Mouse (Mus musculus) erythroblast, adult 5-6 weeks (primary cell): ENCODE measurements around the gene Gpd1. TPM values are rescaled to one million over a fixed set of nuclear protein-coding genes. Genes with fewer than 3 reads are reported as not detected.
"Not testable (repeated sequence)": the region's sequence is repeated elsewhere in the genome, so short reads cannot be mapped to it uniquely, and the experiment has no call there.

Source experiments
- ATAC-seq: replicated peaks from 2 replicates; pipeline ENCODE4 v1.8.0; 2016; ENCODE audit warnings: moderate number of reproducible peaks, mild to moderate bottlenecking, moderate TSS enrichment, inconsistent platforms; ENCODE audit not compliant: poor library complexity, low FRiP score, severe bottlenecking
- total RNA-seq, 2 experiments: library from RNA; stranded (forward) in 1 of 2; stranded (reverse) in 1 of 2; fragments of 150-400 nt in 1 of 2; fragments of 200-764, 138-1000 nt in 1 of 2; gene quantifications; 2 replicates each; pipeline versions ENCODE4 v1.2.3 to v1.2.4; 2015 to 2017; ENCODE audit warnings: low replicate concordance in 2 of 2

The Gpd1 gene
- total RNA-seq, 2 experiments from 2014 or later: 0.19 to 3.6 TPM

DNA sequence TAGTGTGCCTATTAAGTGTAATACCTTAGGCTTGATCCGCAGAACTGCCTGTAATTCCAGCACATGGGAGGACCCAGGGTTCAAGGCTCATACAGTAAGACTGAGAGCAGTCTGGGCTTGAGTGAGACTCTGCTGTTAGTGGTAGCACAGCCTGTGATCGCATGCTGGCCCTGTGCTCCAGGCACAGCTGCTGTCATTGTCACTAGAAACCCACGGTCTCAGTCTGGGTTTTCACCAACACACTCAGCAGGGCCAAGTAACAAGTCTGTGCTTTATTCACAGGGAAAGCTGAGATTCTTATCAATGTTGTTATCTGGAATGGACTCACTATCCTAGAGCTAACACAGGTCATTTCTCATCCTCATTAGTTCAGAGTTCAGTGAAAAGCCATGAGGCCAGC lies 36.9 kb downstream of the Gpd1 start:
- no peak for ATAC-seq

DNA sequence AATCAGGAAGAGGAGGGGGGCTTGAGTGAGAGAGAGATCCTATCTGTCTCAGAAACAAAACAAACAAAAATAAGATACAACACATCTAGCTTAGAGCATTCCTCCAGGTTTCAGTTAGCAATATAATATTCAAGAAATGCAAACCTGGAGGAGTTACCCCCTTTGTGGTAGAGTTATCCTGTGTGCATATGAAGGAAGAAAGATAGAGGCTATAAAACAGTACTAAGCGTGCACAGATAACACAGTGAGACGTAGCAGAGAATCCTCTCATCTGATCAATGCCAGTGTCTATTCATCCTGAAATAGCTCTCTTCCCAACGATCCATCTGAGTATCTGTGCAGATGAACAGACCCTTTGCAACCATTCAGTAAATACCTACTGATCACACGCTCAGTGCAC lies 50.2 kb downstream of the Gpd1 start:
- ATAC-seq: no peak

DNA sequence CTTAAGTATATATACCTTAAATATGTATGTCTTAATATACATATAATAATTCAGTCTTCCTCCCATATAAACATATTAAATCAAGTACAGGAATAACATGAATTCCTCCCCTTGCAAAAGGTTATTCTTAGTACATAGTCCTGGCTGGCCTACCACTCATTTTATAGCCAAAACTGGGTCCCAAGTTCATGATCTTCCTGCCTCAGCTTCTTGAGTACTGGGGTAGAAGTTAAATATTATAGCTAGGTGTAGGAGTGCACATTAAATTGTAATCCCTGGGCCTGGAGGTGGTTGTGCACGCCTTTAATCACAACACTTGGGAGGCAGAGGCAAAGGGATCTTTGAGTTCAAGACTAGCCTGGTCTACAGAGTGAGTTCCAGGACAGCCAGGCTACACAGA lies 51.4 kb downstream of the Gpd1 start:
- no peak for ATAC-seq

DNA sequence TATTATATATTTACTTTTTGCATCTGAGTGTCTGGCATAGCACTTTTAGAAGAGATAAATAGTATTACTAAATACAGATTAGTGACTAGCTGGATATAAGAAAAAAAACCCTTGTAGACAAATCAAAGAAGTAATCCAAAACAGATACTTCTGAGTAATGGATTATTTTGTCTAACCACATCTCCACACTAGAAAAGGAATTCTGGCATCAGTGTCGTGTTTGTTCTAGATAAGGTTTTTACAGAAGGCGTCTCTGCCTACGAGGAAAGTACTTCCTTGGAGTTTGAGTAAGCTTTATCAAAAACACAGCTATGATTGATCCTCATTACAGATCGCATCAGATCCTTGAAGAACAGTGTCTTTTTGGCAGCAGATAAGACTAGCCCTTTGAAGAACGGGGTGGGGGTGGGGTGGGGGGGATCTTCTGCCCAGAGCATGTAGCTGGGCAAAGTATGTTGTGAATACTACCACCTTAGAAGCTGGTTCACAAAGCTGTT lies 53.7 kb downstream of the Gpd1 start:
- no peak for ATAC-seq

DNA sequence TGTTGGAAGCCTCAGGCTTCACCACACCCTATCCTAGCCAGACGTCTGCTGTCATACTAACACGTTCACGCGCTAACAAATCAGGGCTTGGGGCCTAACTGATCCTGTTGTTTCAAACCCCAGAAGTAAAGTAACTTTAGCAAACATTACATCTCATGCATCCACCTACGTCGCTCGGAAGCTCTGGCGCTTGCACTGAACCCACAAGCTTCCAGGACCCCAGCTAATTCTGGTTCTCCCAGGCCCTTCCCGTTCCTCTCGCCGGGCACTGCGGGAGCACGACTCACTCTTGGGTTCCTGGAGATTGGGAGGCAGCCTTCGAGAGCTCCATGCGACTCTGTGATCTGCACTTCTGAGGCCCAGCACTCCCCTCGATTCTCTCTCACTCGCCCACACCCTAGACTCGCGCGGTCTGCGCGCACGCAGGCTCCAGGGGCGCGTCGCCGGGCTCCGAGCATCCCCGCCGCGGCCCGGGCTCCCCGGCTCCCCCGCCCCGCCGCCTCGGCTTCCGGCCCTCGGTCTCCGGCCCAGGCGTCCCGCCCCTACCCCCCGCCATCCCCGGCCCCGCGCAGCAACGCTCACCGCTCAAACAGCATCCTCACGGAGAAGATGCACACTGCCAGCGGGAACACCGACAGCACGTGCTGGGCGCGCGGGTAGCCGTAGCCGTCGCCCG lies 54.4 kb downstream of the Gpd1 start:
- no peak for ATAC-seq

DNA sequence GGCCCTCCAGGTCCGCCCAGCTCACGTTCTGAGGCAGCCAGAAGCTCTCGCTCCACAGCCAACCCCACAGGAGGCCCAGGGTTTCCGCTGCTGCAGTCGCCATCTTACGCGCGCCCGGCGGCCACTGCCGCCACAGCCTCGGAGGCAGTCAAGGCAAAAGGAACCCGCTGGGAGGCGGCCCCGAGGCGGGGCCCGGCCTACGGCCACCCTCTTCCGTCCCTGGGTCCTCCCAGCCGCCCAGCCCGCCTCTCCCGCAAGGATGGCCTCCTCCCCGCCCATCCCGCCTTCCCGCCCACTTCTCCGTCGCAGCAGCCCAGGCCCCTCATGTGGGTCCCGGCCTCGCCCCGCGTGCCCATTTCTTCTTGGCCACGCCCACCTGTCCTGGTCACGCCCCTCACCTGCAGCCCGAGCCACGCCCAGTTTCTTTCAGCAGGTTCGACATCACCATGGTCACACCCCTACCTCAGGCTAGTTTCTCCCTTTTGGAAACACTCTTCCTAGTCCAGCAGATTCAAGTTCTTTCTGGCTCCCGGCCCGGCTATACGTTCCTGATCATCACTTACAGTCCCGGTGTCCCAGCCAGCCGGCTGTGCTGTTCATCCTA lies 55.1 kb downstream of the Gpd1 start:
- 0 out of 2 replicates have a peak, but pooled peaks have one; percentile 33 for ATAC-seq

DNA sequence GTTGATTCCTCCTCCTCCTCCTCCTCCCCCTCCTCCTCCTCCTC lies 55.4 kb downstream of the Gpd1 start, which contains the start of gene Cers5:
TSS of gene Cers5 (minus strand) at position 5 of the 44 bp plus-strand sequence.
- not testable (repeated sequence) for ATAC-seq

DNA sequence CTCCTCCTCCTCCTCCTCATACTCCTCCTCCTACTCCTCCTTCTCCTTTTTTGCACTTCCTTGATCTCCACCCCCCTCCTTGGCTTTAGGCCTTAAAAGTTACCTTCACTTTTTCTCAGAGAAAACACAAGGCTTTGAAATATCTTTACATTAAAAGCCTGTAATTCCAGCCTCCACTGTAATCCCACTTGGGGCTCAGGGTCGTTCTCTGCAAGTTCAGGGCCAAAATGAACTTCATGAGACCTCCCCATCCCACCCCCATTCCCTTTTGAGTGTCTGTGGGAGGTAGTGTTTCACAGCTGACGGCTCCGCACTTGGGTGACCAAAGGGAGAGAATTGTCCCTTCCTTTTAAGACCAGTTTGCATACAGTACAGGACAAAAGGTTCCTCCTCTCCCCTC lies 55.6 kb downstream of the Gpd1 start:
- no peak for ATAC-seq

Other genes with a start within 250 kb of the Gpd1 start
- not detected in 2 replicates for gene Bcdin3d, start 242.8 kb upstream of the Gpd1 start, total RNA-seq (2015; ENCODE audit: low replicate concordance)
- 0.98 and 2.1 TPM in 2 replicates for gene Bcdin3d, start 242.8 kb upstream of the Gpd1 start, total RNA-seq (2017; ENCODE audit: low replicate concordance)
- not detected in 2 replicates for gene Faim2, start 189.3 kb upstream of the Gpd1 start, total RNA-seq (2015; ENCODE audit: low replicate concordance)
- gene Faim2, start 189.3 kb upstream of the Gpd1 start, total RNA-seq (2017; ENCODE audit: low replicate concordance): 0.09 and 0.14 TPM in 2 replicates
- gene Aqp2, start 138.5 kb upstream of the Gpd1 start, total RNA-seq (2015; ENCODE audit: low replicate concordance): not detected in 2 replicates
- not detected in 2 replicates for gene Aqp2, start 138.5 kb upstream of the Gpd1 start, total RNA-seq (2017; ENCODE audit: low replicate concordance)
- gene Aqp5, start 126.7 kb upstream of the Gpd1 start, total RNA-seq (2015; ENCODE audit: low replicate concordance): not detected in 2 replicates
- gene Aqp5, start 126.7 kb upstream of the Gpd1 start, total RNA-seq (2017; ENCODE audit: low replicate concordance): not detected in 2 replicates
- gene Aqp6, start 116.1 kb upstream of the Gpd1 start, total RNA-seq (2015; ENCODE audit: low replicate concordance): not detected in 2 replicates
- gene Aqp6, start 116.1 kb upstream of the Gpd1 start, total RNA-seq (2017; ENCODE audit: low replicate concordance): not detected in 2 replicates
- gene Racgap1, start 65.9 kb upstream of the Gpd1 start, total RNA-seq (2015; ENCODE audit: low replicate concordance): 34.9 and 47.3 TPM in 2 replicates
- gene Racgap1, start 65.9 kb upstream of the Gpd1 start, total RNA-seq (2017; ENCODE audit: low replicate concordance): 39.6 and 46.4 TPM in 2 replicates
- gene Asic1, start 47.1 kb upstream of the Gpd1 start, total RNA-seq (2015; ENCODE audit: low replicate concordance): not detected in 2 replicates
- gene Asic1, start 47.1 kb upstream of the Gpd1 start, total RNA-seq (2017; ENCODE audit: low replicate concordance): not detected in 2 replicates
- gene Smarcd1, start 15.4 kb upstream of the Gpd1 start, total RNA-seq (2015; ENCODE audit: low replicate concordance): 4.8 and 13.3 TPM in 2 replicates
- gene Smarcd1, start 15.4 kb upstream of the Gpd1 start, total RNA-seq (2017; ENCODE audit: low replicate concordance): 3.9 and 14.8 TPM in 2 replicates
- not detected in 2 replicates for gene Gm17349, start 12.0 kb upstream of the Gpd1 start, total RNA-seq (2015; ENCODE audit: low replicate concordance)
- not detected in 2 replicates for gene Gm17349, start 12.0 kb upstream of the Gpd1 start, total RNA-seq (2017; ENCODE audit: low replicate concordance)
- 10.4 and 15.3 TPM in 2 replicates for gene Cox14, start 8.1 kb downstream of the Gpd1 start, total RNA-seq (2015; ENCODE audit: low replicate concordance)
- 5.6 and 9.1 TPM in 2 replicates for gene Cox14, start 8.1 kb downstream of the Gpd1 start, total RNA-seq (2017; ENCODE audit: low replicate concordance)
- 9.2 and 11.3 TPM in 2 replicates for gene Cers5, start 55.4 kb downstream of the Gpd1 start, total RNA-seq (2015; ENCODE audit: low replicate concordance)
- 1.4 and 5.9 TPM in 2 replicates for gene Cers5, start 55.4 kb downstream of the Gpd1 start, total RNA-seq (2017; ENCODE audit: low replicate concordance)
- 1.9 and 2.9 TPM in 2 replicates for gene Lima1, start 157.9 kb downstream of the Gpd1 start, total RNA-seq (2015; ENCODE audit: low replicate concordance)
- 2.8 and 4.7 TPM in 2 replicates for gene Lima1, start 157.9 kb downstream of the Gpd1 start, total RNA-seq (2017; ENCODE audit: low replicate concordance)
- gene Fam186a, start 249.5 kb downstream of the Gpd1 start, total RNA-seq (2015; ENCODE audit: low replicate concordance): not detected in 2 replicates
- gene Fam186a, start 249.5 kb downstream of the Gpd1 start, total RNA-seq (2017; ENCODE audit: low replicate concordance): not detected in 2 replicates